Mouse (Mus musculus): ENCODE data around the gene Urgcp.

The Urgcp gene

DNA sequence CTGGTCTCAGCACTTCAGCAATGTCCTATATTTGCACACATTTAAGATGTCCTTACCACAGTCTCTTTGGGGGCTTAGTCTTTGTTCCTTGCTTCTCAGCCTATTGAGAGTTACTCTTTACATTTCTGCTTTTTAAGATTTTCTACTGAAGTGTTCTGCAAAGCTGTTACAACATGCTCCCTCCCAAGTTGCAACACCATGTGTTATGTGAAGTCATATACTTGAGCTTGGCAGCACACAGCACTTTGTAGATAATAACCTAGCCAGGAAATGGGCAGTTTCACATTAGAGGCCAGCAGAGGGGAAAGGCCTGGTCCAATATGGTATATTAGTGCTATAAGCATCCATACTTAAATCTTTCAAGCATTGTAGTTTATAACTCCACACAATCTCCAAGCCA, 23.6 kb upstream of the Urgcp start:
- in situ Hi-C loops (cut with MboI, MseI), result loop anchor here (5.0 kb wide), 1 partner anchor 78 kb away; no protein-coding TSS in a partner anchor

DNA sequence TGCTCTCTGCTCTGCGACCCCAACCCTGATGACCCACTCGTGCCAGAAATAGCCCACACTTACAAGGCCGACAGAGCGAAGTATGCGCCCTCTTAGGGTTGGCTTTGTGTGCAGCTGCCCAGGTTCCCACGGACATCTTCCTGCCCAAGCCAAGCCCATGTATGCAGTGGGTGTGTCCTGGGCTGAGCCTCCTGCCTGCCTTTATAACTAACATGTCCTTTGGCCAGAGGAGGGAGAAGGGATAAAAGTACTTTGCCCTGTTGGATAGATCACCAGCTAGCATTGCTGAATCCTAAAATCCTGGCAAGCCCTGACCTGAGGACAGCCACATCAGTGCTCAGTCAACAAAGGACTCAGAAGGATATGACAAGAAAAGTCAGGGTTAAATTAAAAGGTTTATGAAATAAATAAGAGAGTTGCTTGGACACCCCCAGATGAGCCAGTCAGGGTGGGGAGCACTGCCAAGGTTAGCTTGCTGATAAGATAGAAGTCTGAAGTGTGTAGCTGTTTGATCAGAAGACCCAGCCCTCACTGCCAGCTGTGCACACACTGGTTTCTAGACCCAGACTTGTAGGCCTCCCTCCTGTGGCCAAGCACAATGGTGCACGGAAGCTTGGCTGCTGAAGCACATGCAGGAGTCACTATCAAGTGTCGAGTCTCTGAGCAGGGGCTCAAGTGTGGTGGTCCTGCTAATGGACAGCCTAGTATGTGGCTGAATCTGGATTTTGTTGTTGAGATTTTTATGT, 20.2 kb upstream of the Urgcp start:
- in situ Hi-C loops (cut with MboI, MseI), result no loop called here

DNA sequence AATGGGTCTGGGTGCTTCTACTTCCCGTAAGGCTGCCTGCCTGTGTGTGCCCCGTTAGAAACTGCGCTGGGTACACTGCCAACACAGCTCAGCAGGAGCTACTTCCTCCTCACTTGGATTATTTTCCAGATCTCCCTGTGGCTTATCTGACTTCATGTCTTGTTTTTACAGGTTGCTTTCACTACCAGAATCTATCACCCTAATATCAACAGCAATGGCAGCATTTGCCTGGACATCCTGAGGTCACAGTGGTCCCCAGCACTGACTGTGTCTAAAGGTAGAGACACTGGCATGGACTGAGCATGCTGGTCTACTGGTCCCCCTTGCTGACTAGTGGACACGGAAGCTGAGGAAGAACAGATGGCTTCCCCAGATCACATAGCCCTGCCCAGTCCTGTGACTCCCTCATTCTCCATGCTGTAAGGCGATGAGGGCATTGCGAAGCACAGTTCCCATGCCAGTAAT, 17.9 kb upstream of the Urgcp start:
- in situ Hi-C loops (cut with MboI, MseI), result no loop called here

DNA sequence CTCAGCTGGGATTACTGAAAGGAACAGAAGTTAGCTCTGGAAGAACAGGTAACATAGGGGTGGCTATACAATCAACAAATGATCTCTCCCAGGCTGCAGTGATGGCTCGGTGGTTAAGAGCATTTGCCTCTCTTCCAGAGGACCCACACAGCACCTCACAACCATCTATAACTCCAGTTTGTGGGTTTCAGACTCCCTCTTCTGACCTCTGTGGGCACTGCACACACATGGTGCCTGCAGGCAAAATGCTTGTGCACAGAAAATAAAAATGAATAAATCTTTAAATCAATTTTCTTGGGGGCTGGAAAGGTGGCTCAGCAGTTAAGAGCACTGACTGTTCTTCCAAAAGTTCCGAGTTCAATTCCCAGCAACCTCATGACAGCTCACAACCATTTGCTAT, 16.3 kb upstream of the Urgcp start:
- in situ Hi-C loops (cut with MboI, MseI), result no loop called here

DNA sequence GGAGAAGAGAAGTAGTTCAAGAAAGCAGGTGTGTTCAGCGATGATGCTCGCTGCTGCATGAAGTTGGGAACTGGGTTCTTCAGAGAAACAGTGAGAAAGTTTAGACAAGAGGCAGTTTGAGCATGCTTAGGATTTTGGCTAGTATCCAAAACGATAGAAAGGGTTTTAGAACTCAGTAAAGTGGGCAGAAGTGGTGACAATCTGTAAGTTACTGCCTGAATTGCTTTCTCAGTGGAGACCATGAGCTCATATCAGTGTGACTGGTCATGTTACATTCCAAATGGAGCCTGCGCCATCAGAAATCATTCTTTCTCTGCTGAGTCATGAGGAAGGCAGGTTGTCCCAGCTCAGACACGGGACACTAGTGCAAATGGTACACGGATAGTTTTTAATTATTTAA, 3.8 kb upstream of the Urgcp start:
- in situ Hi-C loops (cut with MboI, MseI), result no loop called here

DNA sequence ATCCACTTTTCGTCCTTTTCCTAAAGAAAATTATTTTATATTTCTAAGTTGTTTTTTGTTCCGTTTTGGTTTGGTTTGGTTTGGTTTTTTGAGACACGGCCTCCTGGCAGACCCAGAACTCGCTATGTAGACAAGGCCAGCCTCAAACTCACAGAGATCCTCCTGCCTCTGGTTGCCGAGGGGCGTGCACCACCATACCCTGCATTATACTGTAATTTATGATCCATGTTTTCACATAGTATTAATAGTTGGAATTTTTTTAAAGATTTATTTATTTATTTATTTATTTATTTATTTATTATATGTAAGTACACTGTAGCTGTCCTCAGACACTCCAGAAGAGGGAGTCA, 432 bp upstream of the Urgcp start:
- in situ Hi-C loops (cut with MboI, MseI), result no loop called here

DNA sequence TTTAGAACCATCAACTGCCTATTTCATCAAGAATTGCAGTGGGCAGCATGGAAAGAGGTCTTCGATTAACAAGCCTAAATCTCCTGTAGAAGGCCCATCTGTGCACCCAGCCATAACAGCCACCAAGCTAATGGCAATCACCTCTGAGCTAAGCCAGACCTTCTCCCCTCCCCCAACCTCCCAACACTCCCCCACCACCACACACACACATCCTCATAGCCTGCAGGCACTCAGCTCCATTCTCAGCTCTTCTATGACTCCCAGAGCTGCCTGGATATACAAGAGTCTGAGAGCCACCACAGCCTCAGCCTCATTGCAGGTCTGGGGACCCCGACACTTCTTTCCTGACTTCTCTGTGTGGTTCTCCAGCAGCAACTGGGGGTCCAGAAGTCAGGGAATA, 8.4 kb downstream of the Urgcp start:
- in situ Hi-C loops (cut with MboI, MseI), result no loop called here

DNA sequence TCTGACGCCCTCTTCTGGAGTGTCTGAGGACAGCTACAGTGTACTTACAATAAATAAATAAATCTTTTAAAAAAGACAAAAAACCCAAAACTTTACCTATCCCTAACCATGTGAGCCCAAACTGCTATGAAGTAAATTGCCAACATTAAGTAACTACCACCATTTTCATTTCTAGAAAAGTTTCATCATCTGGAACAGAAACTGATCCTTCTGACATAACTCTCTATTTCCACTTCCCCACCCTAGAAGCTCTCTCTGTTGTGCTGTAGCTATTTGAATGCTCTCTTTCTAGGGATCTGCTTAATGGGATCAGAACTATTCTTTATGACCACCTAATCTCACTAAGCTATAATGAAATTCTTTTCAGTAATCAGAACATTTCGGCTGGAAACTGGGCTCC, 17.2 kb downstream of the Urgcp start:
- in situ Hi-C loops (cut with MboI, MseI), result no loop called here

DNA sequence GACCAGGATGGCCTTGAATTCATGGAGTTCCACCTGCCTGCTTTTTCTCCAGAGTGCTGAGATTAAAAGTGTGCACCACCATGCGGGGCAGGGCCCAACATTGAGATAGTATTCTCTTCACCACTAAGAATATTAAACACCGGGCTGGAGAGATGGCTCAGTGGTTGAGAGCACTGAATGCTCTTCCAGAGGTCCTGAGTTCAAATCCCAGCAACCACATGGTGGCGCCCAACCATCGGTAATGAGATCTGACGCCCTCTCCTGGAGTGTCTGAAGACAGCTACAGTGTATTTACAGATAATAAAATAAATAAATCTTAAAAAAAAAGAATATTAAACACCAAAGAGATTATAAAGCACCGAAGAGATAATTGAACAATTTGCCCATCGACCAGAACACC, 20.1 kb downstream of the Urgcp start:
- in situ Hi-C loops (cut with MboI, MseI), result no loop called here

DNA sequence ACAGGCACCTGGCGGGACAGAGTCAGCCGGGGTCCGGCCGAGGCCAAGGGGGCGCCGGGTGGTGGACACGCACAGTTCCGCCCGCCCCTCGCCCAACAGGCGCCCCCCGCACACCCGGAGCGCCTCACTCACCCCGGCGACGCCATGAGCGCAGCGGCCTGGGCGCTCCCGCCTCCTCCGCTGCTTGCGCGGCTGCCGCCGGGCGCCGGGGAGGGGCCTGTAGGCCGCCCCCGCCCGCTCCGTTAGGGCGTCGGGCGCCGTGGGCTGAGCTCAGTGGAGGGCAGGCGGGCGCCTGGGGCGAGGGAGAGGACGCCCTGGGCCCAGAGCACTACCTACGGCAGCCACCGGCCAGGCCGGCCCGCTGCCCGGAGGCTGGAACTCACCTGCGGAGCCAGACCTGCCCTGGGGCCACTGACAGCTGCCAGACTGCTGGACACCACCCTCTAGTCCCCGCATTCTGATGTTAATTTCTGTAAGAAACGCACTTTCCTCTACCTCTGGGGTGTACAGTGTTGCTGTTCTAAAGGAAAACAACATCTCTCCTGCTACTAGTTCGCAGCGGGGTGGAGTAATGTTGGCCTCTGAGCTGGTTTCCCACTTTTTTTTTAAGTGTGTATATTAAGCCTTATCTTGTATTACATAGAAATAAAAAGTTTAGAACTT, 21.1 kb downstream of the Urgcp start:
- in situ Hi-C loops (cut with MboI, MseI), result no loop called here

DNA sequence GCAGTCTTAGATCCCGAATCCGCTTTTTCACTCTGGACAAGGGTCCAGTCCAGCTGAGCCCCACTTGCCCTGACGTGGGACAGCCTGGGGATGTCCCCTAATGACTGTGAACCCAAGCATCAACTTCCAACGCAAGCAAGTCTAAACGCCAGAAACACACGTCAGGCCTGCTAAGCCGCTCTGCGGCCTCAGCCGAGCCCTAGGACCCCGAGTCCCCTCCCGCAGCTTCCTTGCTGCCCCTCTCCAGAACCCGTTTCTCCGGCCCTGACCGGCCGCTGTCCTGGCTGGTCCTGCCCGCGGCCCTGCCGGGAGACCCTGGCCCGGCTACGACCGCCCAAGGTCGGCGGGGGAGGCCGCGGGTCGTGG, 21.6 kb downstream of the Urgcp start:
- in situ Hi-C loops (cut with MboI, MseI), result no loop called here

DNA sequence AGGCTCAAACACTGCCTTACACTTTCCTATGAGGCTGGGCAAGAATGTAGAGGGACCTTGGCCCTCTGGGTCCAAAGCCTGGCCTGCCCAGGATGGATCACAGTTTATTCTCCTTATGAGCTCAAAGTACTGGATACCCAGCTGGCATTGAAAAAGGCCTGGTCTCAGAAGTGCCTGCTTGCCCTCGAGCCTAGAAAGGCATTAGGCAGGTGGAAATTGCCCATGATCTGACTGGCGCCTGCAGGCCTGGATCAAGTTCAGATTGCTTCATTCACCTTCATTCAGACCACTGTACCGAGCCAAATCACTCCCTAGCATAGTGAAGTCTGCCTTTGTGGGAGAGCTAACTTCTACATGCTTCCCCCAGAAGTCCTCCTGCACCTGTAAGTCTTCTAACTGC, 22.3 kb downstream of the Urgcp start:
- in situ Hi-C loops (cut with MboI, MseI), result no loop called here

DNA sequence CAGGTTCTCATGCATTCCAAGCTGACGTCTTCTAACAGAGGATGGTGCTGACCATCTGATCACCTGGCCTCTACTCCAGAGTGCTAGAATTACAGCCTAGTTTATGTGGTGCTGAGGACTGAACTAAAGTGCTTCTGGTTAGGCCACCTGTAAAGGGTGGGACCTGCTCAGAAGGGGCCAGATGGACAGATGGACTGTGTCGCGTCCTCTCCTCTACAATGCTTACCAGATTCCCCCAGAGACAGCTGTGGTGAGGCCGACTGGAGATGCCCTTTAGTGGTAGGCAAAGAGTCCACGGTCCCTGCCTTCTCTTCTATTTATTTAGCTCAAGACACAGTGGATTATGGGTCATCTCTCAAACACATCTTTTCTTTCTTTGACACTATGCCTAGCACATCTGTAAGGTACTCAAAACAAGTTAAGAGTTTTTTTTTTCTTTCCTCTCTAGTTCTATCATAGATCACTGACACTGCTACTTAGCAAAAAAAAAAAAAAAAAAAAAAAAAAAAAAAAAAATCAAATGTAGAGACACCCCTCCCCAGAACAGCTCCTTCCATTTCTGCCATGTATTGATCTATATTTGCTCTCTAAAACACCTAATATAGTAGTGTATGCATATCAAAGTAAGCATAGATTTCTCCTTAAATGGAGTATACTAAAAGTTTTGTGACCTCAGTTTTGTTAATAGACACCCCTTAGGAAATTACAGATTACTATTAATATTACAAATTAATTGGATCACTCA, 23.1 kb downstream of the Urgcp start:
- in situ Hi-C loops (cut with MboI, MseI), result no loop called here

DNA sequence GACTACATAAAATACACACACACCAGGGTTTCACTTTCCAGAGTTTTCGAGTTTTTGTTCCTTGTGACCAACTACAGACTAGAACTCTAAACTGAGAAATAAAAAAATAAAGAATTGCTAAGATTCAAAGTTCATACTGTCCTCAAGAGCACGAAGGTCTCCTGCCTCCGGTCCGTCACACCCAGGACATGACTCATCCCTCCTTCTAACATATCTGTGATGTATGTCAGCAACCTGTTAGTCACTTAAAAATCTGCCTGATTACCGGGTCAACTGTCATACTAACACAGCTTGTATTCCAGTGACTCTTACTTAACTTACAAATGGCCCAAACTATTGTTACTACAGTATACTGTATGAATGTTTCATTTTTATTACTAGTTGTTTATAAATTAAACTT, 25.0 kb downstream of the Urgcp start:
- in situ Hi-C loops (cut with MboI, MseI), result no loop called here

DNA sequence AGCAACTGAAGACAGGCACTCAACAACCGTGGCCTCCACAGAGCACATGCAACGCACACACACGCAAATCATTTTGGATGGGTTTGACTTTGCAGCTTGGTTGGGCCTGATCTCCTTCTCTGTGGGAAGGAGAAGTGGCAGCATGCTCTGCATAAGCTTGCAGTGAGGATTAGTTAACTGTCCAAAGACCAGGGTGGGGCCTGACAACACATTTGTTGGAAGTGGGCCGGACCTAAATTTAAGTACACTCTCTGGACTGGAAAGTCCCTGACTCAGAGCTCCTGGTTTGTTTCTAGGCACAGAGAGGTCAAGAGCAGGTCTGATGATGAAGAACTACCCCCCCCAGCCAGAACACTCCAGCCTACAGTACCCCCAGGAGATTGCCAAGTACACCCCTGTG, 27.9 kb downstream of the Urgcp start:
- in situ Hi-C loops (cut with MboI, MseI), result no loop called here

DNA sequence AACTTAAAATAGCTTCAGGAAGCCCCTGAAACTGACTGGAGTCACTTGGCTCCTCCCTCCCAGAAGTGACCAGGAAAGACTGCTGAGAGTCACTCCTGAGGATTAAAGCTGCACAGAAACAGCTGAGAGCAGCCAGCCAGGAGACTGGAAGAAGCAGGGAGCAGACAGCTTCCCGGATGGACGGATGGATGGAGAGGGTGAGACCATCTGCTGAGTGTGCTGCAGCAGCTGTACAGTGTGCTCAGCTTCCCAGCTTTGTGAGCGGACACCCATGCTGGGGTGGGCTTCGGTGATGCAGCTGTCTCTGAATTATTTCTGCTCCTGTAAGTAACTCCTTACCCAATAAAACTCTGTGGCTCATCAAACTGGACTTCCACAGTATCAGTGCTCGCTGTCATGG, 29.8 kb downstream of the Urgcp start:
- in situ Hi-C loops (cut with MboI, MseI), result no loop called here

DNA sequence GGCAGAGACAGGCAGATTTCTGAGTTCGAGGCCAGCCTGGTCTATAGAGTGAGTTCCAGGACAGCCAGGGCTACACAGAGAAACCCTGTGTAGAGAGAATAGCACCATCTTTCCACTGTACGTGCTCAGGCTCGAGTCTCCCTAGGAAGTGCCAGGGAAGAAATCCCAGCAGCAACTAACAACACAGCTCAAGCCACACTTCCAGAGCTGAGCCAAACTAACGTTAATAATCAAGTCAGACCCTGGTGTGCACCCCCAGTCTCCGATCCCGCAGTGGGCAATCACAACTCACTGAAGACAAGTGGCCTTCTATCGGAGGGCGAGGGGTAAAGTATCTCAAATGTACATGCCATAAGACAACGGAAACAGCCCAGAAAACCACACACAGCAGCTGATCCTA, 32.6 kb downstream of the Urgcp start:
- in situ Hi-C loops (cut with MboI, MseI), result no loop called here

DNA sequence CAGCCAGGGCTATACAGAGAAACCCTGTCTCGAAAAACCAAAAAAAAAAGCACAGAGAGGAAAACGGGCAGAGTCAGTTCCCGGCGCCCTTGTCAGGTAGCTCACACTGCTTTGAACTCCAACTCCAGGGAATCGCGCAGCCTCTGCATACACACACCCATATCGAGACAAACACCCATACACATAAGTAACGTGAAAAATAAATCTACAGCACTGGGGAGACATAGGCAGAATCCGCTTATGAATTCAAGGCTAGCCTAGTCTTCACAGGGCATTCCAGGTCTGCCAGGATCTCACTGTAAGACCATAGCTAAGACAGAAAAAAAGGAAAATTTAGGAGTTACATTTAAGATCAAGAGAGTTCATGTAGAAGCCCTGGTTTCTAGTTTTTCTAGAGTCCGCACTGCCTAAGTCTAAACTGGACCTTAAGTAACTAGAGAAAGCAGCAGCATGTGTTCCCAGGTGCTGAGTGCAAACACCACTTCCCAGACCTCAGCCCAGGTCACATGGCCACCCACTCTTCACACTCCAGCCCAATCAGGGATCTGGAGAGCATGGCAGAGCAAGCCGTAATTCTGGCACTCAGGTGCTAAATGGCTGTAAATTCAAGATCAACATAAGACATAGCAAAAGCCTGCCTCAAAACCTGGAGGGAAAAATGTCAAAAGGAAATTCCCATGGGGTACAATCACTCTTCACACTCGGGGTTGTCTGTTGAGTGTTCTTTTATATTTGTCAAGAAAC, 43.4 kb downstream of the Urgcp start:
- in situ Hi-C loops (cut with MboI, MseI), result no loop called here

DNA sequence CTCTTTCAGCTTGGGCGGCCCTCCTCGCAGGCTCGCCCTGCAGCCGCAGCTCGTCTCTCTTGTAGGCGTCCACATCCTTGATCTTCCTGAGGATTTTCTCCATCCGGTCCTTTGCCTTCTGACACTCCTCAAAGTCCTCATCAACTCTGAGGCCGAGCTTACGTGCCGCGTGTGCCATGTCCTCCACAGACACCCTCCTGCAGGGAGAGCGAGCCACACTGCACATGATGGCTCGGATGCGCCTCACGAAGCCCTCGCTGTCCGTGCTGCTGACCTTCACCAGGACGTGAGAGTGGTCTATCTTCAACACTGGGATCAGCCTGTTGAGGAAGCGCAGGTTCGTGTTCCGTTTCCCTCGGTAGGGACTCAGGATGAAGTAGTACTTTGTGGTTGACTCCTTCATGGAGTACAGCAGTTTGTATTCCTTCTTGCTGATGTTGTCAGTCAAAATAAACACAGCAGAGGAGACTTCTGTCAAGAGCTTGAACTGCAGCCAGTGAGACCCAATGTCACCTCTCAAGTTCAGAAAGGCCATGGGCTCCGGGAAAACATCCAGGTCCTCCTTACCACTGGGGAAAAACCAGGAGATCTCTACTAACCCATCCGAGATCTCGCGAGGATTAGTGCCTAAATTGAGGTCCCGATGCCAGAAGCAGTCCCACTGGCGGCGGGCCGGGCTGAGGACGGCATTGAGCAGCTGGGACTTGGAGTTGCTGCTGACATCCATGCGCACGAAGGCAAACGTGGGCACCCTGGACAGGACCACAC, 45.1 kb downstream of the Urgcp start:
- in situ Hi-C loops (cut with MboI, MseI), result no loop called here

DNA sequence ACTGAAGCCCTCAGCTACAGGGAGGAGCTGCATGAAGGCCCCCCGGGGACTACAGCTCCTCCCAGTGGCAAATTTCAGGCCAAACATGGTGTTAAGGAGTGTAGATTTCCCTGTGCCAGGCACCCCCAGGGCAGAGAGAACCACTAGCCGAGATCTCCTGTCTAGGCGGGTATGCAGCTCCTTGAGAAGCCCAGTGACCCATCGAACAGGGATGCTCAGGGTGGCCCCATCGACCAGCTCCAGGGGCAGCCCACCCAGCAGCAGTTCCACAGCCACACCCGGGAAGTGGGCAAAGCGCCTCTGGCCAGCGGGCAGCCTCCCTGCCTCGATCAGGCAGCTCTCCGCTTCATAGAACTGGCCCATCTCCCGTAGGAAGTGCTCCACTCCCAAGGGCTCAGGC, 45.9 kb downstream of the Urgcp start:
- in situ Hi-C loops (cut with MboI, MseI), result no loop called here

DNA sequence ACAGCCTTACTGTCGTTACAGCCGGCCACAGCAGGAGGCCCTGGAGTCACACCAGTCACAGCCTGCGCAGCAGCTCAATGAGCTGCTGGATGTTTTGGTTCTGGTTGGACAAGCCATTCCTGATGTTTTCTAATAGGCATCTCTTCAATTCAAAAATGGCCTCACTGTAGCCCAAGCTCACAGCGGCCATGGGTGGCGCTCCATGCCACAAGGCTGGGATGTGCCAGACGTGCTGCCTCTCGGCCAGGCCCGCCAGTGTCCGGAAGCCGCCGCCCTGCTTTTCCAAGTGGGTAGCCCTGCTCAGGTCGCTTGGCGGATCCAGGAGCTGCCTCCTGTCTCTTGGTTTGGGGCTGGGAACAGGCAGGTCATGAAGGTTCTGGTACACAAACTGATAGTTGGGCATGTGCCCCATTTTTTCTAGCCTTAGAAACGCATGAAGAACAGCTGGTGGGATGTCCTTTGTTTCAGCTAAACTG, 46.5 kb downstream of the Urgcp start, which contains the start of gene Mrps24:
Gene Mrps24, minus strand, starts transcription at position 51 of the 476 bp plus-strand sequence.
- in situ Hi-C loops (cut with MboI, MseI), result no loop called here

All from T-helper 2 cell (primary cell).